Mouse (Mus musculus) hindlimb bud, embryonic 11.5 days (tissue): ENCODE measurements around the gene Fnbp1.
"Not testable (repeated sequence)": the region's sequence is repeated elsewhere in the genome, so short reads cannot be mapped to it uniquely, and the experiment has no call there.

Experiments used
- DNase-seq: peaks from one replicate; pipeline ENCODE4 v3.0.0-alpha.2; 2012; ENCODE audit warnings: low read depth, low spot score; ENCODE audit errors: extremely low spot score

Fnbp1 gene

GRCm38 (mm10) chr2:31141867-31142454 is at the start of gene Fnbp1:
Gene Fnbp1, minus strand, starts transcription at chr2:31142008.
- DNase-seq: no peak

- no peak for DNase-seq
Measured at GRCm38 (mm10) chr2:31189654-31190053, 47.8 kb upstream of the Fnbp1 start.

GRCm38 (mm10) chr2:31188691-31189090 is 46.9 kb upstream of the Fnbp1 start:
- DNase-seq: no peak

DNA sequence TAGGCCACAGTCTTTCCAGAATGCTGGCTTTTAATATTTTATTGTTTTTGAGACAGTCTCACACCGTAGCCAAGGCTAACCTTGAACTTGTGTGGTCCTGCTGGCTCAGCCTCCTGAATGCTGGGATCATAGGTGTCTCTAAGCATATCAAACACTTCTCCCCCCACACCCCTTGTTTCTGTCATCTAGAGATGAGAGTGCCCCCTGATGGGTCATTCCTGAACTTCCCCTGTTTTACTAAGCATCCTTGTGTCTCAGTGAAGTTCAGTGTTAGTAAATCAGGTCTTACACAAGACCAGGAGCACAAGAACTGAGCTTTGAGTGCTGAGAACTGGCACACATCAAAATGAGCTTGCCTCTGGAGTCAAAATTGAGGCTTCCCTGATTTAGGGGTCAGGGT is 42.0 kb upstream of the Fnbp1 start:
- no peak for DNase-seq

GRCm38 (mm10) chr2:31182786-31183330 is 41.0 kb upstream of the Fnbp1 start:
- no peak for DNase-seq

GRCm38 (mm10) chr2:31180081-31180551 is 38.3 kb upstream of the Fnbp1 start:
- no peak for DNase-seq

GRCm38 (mm10) chr2:31179471-31179870 is 37.7 kb upstream of the Fnbp1 start:
- DNase-seq: no peak

GRCm38 (mm10) chr2:31178593-31178992 is 36.8 kb upstream of the Fnbp1 start:
- not testable (repeated sequence) for DNase-seq

- DNase-seq: no peak
Measured at GRCm38 (mm10) chr2:31173290-31173689, 31.5 kb upstream of the Fnbp1 start.

DNA sequence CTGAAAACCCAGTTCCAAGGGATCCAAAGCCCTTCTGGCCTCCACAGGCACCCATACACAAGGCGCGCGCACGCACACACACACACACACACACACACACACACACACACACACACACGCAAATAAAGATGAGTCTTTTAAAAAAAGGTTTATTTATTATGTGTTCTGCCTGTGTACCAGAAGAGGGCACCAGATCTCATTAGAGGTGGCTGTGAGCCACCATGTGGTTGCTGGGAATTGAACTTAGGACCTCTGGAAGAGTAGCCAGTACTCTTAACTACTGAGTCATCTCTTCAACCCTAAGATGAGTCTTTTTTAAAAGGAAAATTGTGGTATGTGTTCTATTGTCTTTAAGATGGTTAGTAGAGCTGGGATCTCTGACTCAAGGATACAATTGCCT is 30.7 kb upstream of the Fnbp1 start:
- DNase-seq: no peak

- no peak for DNase-seq
Measured at GRCm38 (mm10) chr2:31172001-31172400, 30.2 kb upstream of the Fnbp1 start.

DNA sequence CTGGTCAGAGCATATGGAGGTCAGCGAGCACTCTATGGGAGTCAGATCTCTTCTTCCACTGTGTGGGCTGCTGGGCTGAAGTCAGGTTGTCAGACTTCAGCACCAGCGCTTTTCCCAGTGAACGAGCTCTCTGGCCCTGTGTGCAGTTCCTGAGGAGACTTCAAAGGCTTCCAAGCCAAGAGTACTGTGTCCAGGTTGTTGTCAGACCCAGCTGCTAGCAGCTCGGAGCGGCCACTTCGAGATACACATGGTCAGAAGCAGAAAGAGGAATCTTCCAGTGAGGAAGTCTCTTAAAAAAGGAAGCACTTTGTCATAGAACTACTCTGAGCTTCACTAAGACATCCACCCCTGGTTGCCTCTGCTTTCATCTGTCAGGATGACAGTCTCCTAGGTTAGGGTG is 28.4 kb upstream of the Fnbp1 start:
- DNase-seq: no peak

DNA sequence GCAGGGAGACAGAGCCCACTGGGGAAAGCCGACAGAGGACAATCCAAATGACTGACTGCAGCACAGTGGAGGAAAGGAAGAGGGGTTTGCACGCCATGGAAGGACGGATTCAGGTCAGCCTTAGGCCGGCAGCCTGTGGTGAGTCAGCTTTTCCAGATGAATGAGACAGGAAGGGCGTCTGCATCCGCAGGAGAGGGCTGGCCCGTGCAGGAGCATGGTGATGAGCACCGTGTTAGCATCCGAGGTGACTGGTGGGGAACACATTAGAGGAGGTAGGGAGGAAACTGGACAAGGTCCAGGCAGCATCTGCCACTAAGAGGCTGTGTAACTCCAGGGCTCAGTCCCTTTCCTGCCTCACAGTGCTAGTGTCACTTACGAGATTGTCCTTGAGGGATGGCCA is 27.2 kb upstream of the Fnbp1 start:
- DNase-seq: no peak

DNA sequence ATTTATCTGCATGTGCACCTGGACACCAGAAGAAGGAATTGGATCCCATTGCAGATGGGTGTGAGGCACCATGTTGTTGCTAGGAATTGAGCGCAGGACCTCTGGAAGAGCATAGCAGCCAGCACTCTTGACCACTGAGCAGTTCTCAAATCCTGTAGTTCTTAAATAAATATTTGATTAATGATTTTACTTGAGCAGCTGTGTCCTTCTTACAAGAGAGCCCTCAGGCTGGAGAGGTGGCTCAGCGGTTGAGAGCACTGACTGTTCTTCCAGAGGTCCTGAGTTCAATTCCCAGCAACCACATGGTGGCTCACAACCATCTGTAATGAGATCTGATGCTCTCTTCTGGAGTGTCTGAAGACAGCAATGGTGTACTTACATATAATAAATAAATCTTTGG is 25.8 kb upstream of the Fnbp1 start:
- DNase-seq: not testable (repeated sequence)

DNA sequence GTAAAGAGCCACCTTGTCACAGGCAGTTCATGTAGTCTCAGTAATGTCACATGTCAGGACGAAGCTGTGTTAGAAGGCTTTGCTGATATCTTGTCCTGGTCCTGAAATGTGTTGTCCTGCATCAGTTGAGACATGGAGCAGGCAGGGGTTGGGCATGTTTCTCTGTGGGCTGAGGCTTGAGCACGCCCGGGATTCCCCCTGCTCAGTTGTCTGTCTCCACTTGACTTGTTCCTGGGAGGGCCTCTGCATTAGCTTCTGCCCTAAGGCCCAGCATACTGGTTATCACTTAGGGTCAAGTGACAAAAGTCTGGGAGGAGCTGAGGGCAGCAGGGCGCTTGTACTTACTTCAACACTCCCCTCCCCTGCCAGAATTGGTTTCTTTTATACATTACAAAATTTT is 23.7 kb upstream of the Fnbp1 start:
- no peak for DNase-seq

- no peak for DNase-seq
Measured at GRCm38 (mm10) chr2:31164841-31165455, 23.1 kb upstream of the Fnbp1 start.

- DNase-seq: no peak
Measured at GRCm38 (mm10) chr2:31163361-31164118, 21.7 kb upstream of the Fnbp1 start.

GRCm38 (mm10) chr2:31161620-31162019 is 19.8 kb upstream of the Fnbp1 start:
- no peak for DNase-seq

- no peak for DNase-seq
Measured at GRCm38 (mm10) chr2:31160147-31160920, 18.5 kb upstream of the Fnbp1 start.

DNA sequence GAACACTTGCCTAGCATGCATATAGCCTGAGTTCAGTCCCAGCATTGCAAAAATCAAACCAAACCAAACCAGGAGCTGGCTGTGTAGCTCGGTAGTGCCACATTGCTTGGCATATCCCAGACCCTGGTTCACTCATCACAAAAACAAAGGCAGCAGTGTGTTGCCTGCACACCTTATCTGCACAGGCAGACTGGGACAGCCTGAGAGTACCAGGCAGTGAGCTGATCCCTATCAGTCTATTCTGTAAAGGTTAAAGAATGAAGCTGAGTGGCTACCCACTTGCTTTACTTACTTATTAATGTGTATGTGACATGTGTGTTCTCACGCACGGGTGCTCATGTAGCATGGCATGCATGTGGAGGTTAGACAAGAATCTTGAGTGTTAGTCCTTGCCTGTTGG is 15.0 kb upstream of the Fnbp1 start:
- DNase-seq: no peak
